Mouse (Mus musculus): ENCODE results near the gene Fgf18. TPM values are rescaled to one million over a fixed set of nuclear protein-coding genes. Genes with fewer than 3 reads are reported as not detected.

The Fgf18 gene
- polyA plus RNA-seq, 1 experiment: not detected

- Histone ChIP-seq H3K4me3 (ENCODE audit: insufficient read depth, low read depth, low read length) (no peak overlapping the region), H3K4me1 (ENCODE audit: control insufficient read depth, insufficient read depth, low read length) (peaks cover 7% of the 10 kb centered on the region), H3K27ac (ENCODE audit: insufficient read depth, low read depth, low read length) (no peak overlapping the region)
- WGBS: 100% methylated on average over 1 of the region's 1 CpGs
- TF ChIP-seq POLR2A (IDR thresholded peaks at IDR 0.05; ENCODE audit: insufficient read depth, low read depth, low read length) (no peak), CTCF (IDR thresholded peaks at IDR 0.05; ENCODE audit: insufficient read depth, low read depth, low read length) (no peak)
These were observed 61.2 kb downstream of the Fgf18 start for GRCm38 (mm10) chr11:33086046-33086445.

- WGBS: 78% methylated on average over 4 of the region's 4 CpGs
- no peak overlapping the region for H3K4me3 ChIP-seq (ENCODE audit: insufficient read depth, low read depth, low read length)
- TF ChIP-seq CTCF (IDR thresholded peaks at IDR 0.05; ENCODE audit: insufficient read depth, low read depth, low read length) (no peak), POLR2A (IDR thresholded peaks at IDR 0.05; ENCODE audit: insufficient read depth, low read depth, low read length) (no peak)
- H3K4me1 ChIP-seq (ENCODE audit: control insufficient read depth, insufficient read depth, low read length): peaks cover 7% of the 10 kb centered on the region
- H3K27ac ChIP-seq (ENCODE audit: insufficient read depth, low read depth, low read length): no peak overlapping the region
These were observed 61.7 kb downstream of the Fgf18 start for GRCm38 (mm10) chr11:33085514-33085913.

GRCm38 (mm10) chr11:33085054-33085453 lies 62.1 kb downstream of the Fgf18 start:
- Histone ChIP-seq H3K27ac (ENCODE audit: insufficient read depth, low read depth, low read length) (no peak overlapping the region), H3K4me1 (ENCODE audit: control insufficient read depth, insufficient read depth, low read length) (peaks cover 5% of the 10 kb centered on the region), H3K4me3 (ENCODE audit: insufficient read depth, low read depth, low read length) (no peak overlapping the region)
- 98% methylated on average over 3 of the region's 3 CpGs for WGBS
- no peak for TF ChIP-seq CTCF (IDR thresholded peaks at IDR 0.05; ENCODE audit: insufficient read depth, low read depth, low read length)
- TF ChIP-seq POLR2A (IDR thresholded peaks at IDR 0.05; ENCODE audit: insufficient read depth, low read depth, low read length): no peak

GRCm38 (mm10) chr11:33084041-33084440 lies 63.2 kb downstream of the Fgf18 start:
- TF ChIP-seq CTCF (IDR thresholded peaks at IDR 0.05; ENCODE audit: insufficient read depth, low read depth, low read length): no peak
- TF ChIP-seq POLR2A (IDR thresholded peaks at IDR 0.05; ENCODE audit: insufficient read depth, low read depth, low read length): no peak
- Histone ChIP-seq H3K4me1 (ENCODE audit: control insufficient read depth, insufficient read depth, low read length) (no peaks in the 10 kb centered on the region), H3K27ac (ENCODE audit: insufficient read depth, low read depth, low read length) (no peak overlapping the region), H3K4me3 (ENCODE audit: insufficient read depth, low read depth, low read length) (no peak overlapping the region)
- WGBS: 90% methylated on average over 2 of the region's 2 CpGs

GRCm38 (mm10) chr11:33081175-33081574 lies 66.0 kb downstream of the Fgf18 start:
- 85% methylated on average over 3 of the region's 3 CpGs for WGBS
- no peak overlapping the region for H3K27ac ChIP-seq (ENCODE audit: insufficient read depth, low read depth, low read length)
- H3K4me3 ChIP-seq (ENCODE audit: insufficient read depth, low read depth, low read length): no peak overlapping the region
- no peak for TF ChIP-seq POLR2A (IDR thresholded peaks at IDR 0.05; ENCODE audit: insufficient read depth, low read depth, low read length)
- TF ChIP-seq CTCF (IDR thresholded peaks at IDR 0.05; ENCODE audit: insufficient read depth, low read depth, low read length): no peak
- peaks cover 6% of the 10 kb centered on the region; the same call in 1 of the 2 replicates for H3K4me1 ChIP-seq (ENCODE audit: control insufficient read depth, insufficient read depth, low read length)

- TF ChIP-seq POLR2A (IDR thresholded peaks at IDR 0.05; ENCODE audit: insufficient read depth, low read depth, low read length) (no peak), CTCF (IDR thresholded peaks at IDR 0.05; ENCODE audit: insufficient read depth, low read depth, low read length) (no peak)
- no peak overlapping the region for H3K4me3 ChIP-seq (ENCODE audit: insufficient read depth, low read depth, low read length)
- peaks cover 9% of the 10 kb centered on the region for H3K4me1 ChIP-seq (ENCODE audit: control insufficient read depth, insufficient read depth, low read length)
- 64% methylated on average over 16 of the region's 16 CpGs for WGBS
- no peak overlapping the region for H3K27ac ChIP-seq (ENCODE audit: insufficient read depth, low read depth, low read length)
These were observed 67.0 kb downstream of the Fgf18 start for GRCm38 (mm10) chr11:33080046-33080808.

GRCm38 (mm10) chr11:33079424-33079823 lies 67.8 kb downstream of the Fgf18 start:
- TF ChIP-seq POLR2A (IDR thresholded peaks at IDR 0.05; ENCODE audit: insufficient read depth, low read depth, low read length) (no peak), CTCF (IDR thresholded peaks at IDR 0.05; ENCODE audit: insufficient read depth, low read depth, low read length) (no peak)
- Histone ChIP-seq H3K4me3 (ENCODE audit: insufficient read depth, low read depth, low read length) (no peak overlapping the region), H3K27ac (ENCODE audit: insufficient read depth, low read depth, low read length) (no peak overlapping the region), H3K4me1 (ENCODE audit: control insufficient read depth, insufficient read depth, low read length) (peaks cover 10% of the 10 kb centered on the region)
- WGBS: 65% methylated on average over 6 of the region's 6 CpGs

GRCm38 (mm10) chr11:33078036-33078435 lies 69.2 kb downstream of the Fgf18 start:
- no peak for TF ChIP-seq POLR2A (IDR thresholded peaks at IDR 0.05; ENCODE audit: insufficient read depth, low read depth, low read length)
- TF ChIP-seq CTCF (IDR thresholded peaks at IDR 0.05; ENCODE audit: insufficient read depth, low read depth, low read length): no peak

GRCm38 (mm10) chr11:33075293-33075692 lies 71.9 kb downstream of the Fgf18 start:
- Histone ChIP-seq H3K4me3 (ENCODE audit: insufficient read depth, low read depth, low read length) (no peak overlapping the region), H3K4me1 (ENCODE audit: control insufficient read depth, insufficient read depth, low read length) (peaks cover 14% of the 10 kb centered on the region), H3K27ac (ENCODE audit: insufficient read depth, low read depth, low read length) (no peak overlapping the region)
- 22% methylated on average over 8 of the region's 8 CpGs for WGBS
- TF ChIP-seq CTCF (IDR thresholded peaks at IDR 0.05; ENCODE audit: insufficient read depth, low read depth, low read length) (no peak), POLR2A (IDR thresholded peaks at IDR 0.05; ENCODE audit: insufficient read depth, low read depth, low read length) (no peak)

More at GRCm38 (mm10) chr11:33078036-33078435, 69.2 kb downstream of the Fgf18 start:
- Histone ChIP-seq H3K4me3 (ENCODE audit: insufficient read depth, low read depth, low read length) (no peak overlapping the region), H3K4me1 (ENCODE audit: control insufficient read depth, insufficient read depth, low read length) (peaks cover 10% of the 10 kb centered on the region), H3K27ac (ENCODE audit: insufficient read depth, low read depth, low read length) (no peak overlapping the region)
- 68% methylated on average over 7 of the region's 7 CpGs for WGBS

Data from olfactory bulb, adult 2 months (tissue).